Mouse (Mus musculus) forebrain, postnatal 0 days (tissue): ENCODE measurements around the gene Ago3. TPM values are rescaled to one million over a fixed set of nuclear protein-coding genes. Genes with fewer than 3 reads are reported as not detected.

Experiments
- ATAC-seq: fragments of 200-750 bp; cut with Nextera tagmentation; 2 replicates; pipeline ENCODE4 v1.8.0; 2017; ENCODE audit warnings: mild to moderate bottlenecking, moderate library complexity
- DNase-seq: peaks from one replicate; pipeline ENCODE4 v3.0.0-alpha.2; 2015
- H3K27ac ChIP-seq: fragments of 300-500 bp; sonication (generic); 2 replicates; pipeline ENCODE4 v1.5.1; 2014; ENCODE audit warnings: low read depth, mild to moderate bottlenecking, antibody characterized with exemption, low read length, moderate library complexity, mixed read lengths
- H3K27me3 ChIP-seq: fragments of 300-500 bp; sonication (generic); 2 replicates; pipeline ENCODE4 v1.6.1; 2014; ENCODE audit warnings: mild to moderate bottlenecking, low read length, mixed read lengths; ENCODE audit not compliant: insufficient read depth
- H3K36me3 ChIP-seq: fragments of 300-500 bp; sonication (generic); 2 replicates; pipeline ENCODE4 v1.6.1; 2014; ENCODE audit warnings: mild to moderate bottlenecking, moderate library complexity; ENCODE audit not compliant: insufficient read depth
- H3K4me1 ChIP-seq: fragments of 300-500 bp; sonication (generic); 2 replicates; pipeline ENCODE4 v1.6.1; 2014; ENCODE audit warnings: antibody characterized with exemption; ENCODE audit not compliant: insufficient read depth
- H3K4me2 ChIP-seq: fragments of 300-500 bp; sonication (generic); 2 replicates; pipeline ENCODE4 v1.6.1; 2014; ENCODE audit warnings: low read depth, mild to moderate bottlenecking, moderate library complexity
- H3K4me3 ChIP-seq: fragments of 300-500 bp; sonication (generic); 2 replicates; pipeline ENCODE4 v1.5.1; 2014; ENCODE audit warnings: low read depth, low read length, mixed read lengths
- H3K9ac ChIP-seq: fragments of 300-500 bp; sonication (generic); 2 replicates; pipeline ENCODE4 v1.6.1; 2014; ENCODE audit warnings: mild to moderate bottlenecking
- H3K9me3 ChIP-seq: fragments of 300-500 bp; sonication (generic); 2 replicates; pipeline ENCODE4 v1.6.1; 2016; ENCODE audit warnings: low read length
- CTCF ChIP-seq: sonication (generic); IDR thresholded peaks from 2 replicates; pipeline ENCODE4 v1.5.1; 2016; ENCODE audit warnings: antibody characterized with exemption, control low read depth, low read depth
- WGBS: fragments of 180-500 bp; shearing (Covaris S2); extraction: QIAGEN DNeasy Blood & Tissue Kit; methylation state at CpG from one replicate; pipeline ENCODE4 v1.1.7; 2014; 5-methylcytosine and 5-hydroxymethylcytosine counted together
- polyA plus RNA-seq: library from polyadenylated mRNA; unstranded; fragments of >200 nt; fragmentation: Nextera tagmentation; extraction: Ambion mirVana; gene quantifications from 2 replicates; pipeline ENCODE4 v1.2.1, GENCODE M21; 2015
- total RNA-seq: library from RNA; depleted of rRNA; stranded (reverse); fragments of >200 nt; gene quantifications from 2 replicates; pipeline ENCODE4 v1.2.3, GENCODE M21; 2014

Gene Ago3
- total and polyA plus RNA-seq, 2 experiments from 2014 or later, result 11.4 to 13.2 TPM

GRCm38 (mm10) chr4:126447126-126447525 lies 17.8 kb upstream of the Ago3 start:
- Histone ChIP-seq H3K4me1 (no peaks in the 10 kb centered on the region), H3K4me3 (no peak overlapping the region), H3K27ac (no peak overlapping the region), H3K36me3 (peaks cover 73% of the 10 kb centered on the region), H3K9ac (no peak overlapping the region), H3K9me3 (no peaks in the 10 kb centered on the region), H3K4me2 (no peak overlapping the region), H3K27me3 (no peaks in the 10 kb centered on the region)
- no peak for TF ChIP-seq CTCF
- 92% methylated on average over 7 of the region's 7 CpGs for WGBS
- DNase-seq (no peak), ATAC-seq (no peak)

- H3K4me3 ChIP-seq, result no peak overlapping the region
- 87% methylated on average over 3 of the region's 3 CpGs for WGBS
Measured at GRCm38 (mm10) chr4:126444528-126444927, 15.2 kb upstream of the Ago3 start.

GRCm38 (mm10) chr4:126438261-126438660 lies 8.9 kb upstream of the Ago3 start:
- TF ChIP-seq CTCF, result no peak
- DNase-seq, result no peak
- WGBS, result 85% methylated on average over 5 of the region's 5 CpGs

More at GRCm38 (mm10) chr4:126444528-126444927, 15.2 kb upstream of the Ago3 start:
- Histone ChIP-seq H3K9me3 (no peaks in the 10 kb centered on the region), H3K27me3 (no peaks in the 10 kb centered on the region), H3K4me1 (no peaks in the 10 kb centered on the region), H3K27ac (no peak overlapping the region), H3K4me2 (no peak overlapping the region), H3K9ac (no peak overlapping the region), H3K36me3 (peaks cover 88% of the 10 kb centered on the region)
- DNase-seq (no peak), ATAC-seq (no peak)
- no peak for TF ChIP-seq CTCF

GRCm38 (mm10) chr4:126436268-126436667 lies 6.9 kb upstream of the Ago3 start:
- Histone ChIP-seq H3K9me3 (no peaks in the 10 kb centered on the region), H3K4me1 (no peaks in the 10 kb centered on the region), H3K36me3 (peaks cover 54% of the 10 kb centered on the region), H3K4me3 (no peak overlapping the region), H3K27ac (peak overlapping the region; percentile 54; the same call in 1 of the 2 replicates), H3K9ac (no peak overlapping the region), H3K4me2 (no peak overlapping the region), H3K27me3 (no peaks in the 10 kb centered on the region)
- peak; percentile 66 for ATAC-seq
- TF ChIP-seq CTCF, result no peak
- WGBS, result 38% methylated on average over 2 of the region's 2 CpGs
- DNase-seq, result peak; percentile 13

More at GRCm38 (mm10) chr4:126438261-126438660, 8.9 kb upstream of the Ago3 start:
- Histone ChIP-seq H3K4me3 (no peak overlapping the region), H3K4me2 (no peak overlapping the region), H3K36me3 (peaks cover 74% of the 10 kb centered on the region), H3K9me3 (no peaks in the 10 kb centered on the region), H3K27ac (no peak overlapping the region), H3K9ac (no peak overlapping the region), H3K27me3 (no peaks in the 10 kb centered on the region), H3K4me1 (no peaks in the 10 kb centered on the region)
- no peak for ATAC-seq

GRCm38 (mm10) chr4:126434094-126434493 lies 4.7 kb upstream of the Ago3 start:
- Histone ChIP-seq H3K4me1 (no peaks in the 10 kb centered on the region), H3K9me3 (no peaks in the 10 kb centered on the region), H3K36me3 (peaks cover 32% of the 10 kb centered on the region), H3K4me2 (no peak overlapping the region), H3K4me3 (no peak overlapping the region), H3K9ac (no peak overlapping the region), H3K27ac (no peak overlapping the region), H3K27me3 (no peaks in the 10 kb centered on the region)
- no peak for TF ChIP-seq CTCF
- no peak for ATAC-seq
- 92% methylated on average over 2 of the region's 2 CpGs for WGBS
- DNase-seq, result no peak

- Histone ChIP-seq H3K9ac (no peak overlapping the region), H3K4me1 (no peaks in the 10 kb centered on the region), H3K9me3 (no peaks in the 10 kb centered on the region), H3K27ac (no peak overlapping the region), H3K4me2 (no peak overlapping the region), H3K4me3 (no peak overlapping the region), H3K27me3 (no peaks in the 10 kb centered on the region), H3K36me3 (peaks cover 23% of the 10 kb centered on the region)
- DNase-seq (no peak), ATAC-seq (no peak)
- no peak for TF ChIP-seq CTCF
- 90% methylated on average over 4 of the region's 4 CpGs for WGBS
Measured at GRCm38 (mm10) chr4:126433175-126433574, 3.8 kb upstream of the Ago3 start.

GRCm38 (mm10) chr4:126431746-126432145 lies 2.4 kb upstream of the Ago3 start:
- no peak overlapping the region for H3K27ac ChIP-seq
- no peak for TF ChIP-seq CTCF
- peaks cover 3% of the 10 kb centered on the region; the same call in 1 of the 2 replicates for H3K4me1 ChIP-seq
- no peaks in the 10 kb centered on the region for H3K9me3 ChIP-seq
- no peak overlapping the region for H3K9ac ChIP-seq
- DNase-seq (no peak), ATAC-seq (no peak)
- 73% methylated on average over 4 of the region's 4 CpGs for WGBS
- peaks cover 11% of the 10 kb centered on the region; the same call in 1 of the 2 replicates for H3K36me3 ChIP-seq
- H3K4me3 ChIP-seq, result no peak overlapping the region
- H3K27me3 ChIP-seq, result no peaks in the 10 kb centered on the region
- H3K4me2 ChIP-seq, result no peak overlapping the region
